Mouse (Mus musculus) intestine, postnatal 0 days (tissue): Measurements from ENCODE around the gene Ubc. TPM values are rescaled to one million over a fixed set of nuclear protein-coding genes. Genes with fewer than 3 reads are reported as not detected.

Experiments
- ATAC-seq: fragments of 200-750 bp; cut with Nextera tagmentation; 2 replicates; pipeline ENCODE4 v1.8.0; 2017; ENCODE audit warnings: mild to moderate bottlenecking, moderate TSS enrichment, moderate library complexity
- H3K27ac ChIP-seq: fragments of 300-500 bp; sonication (generic); 2 replicates; pipeline ENCODE4 v1.5.1; 2014; ENCODE audit warnings: mild to moderate bottlenecking, low read depth, low read length, moderate library complexity
- H3K27me3 ChIP-seq: fragments of 300-500 bp; sonication (generic); replicated peaks from 2 replicates; pipeline ENCODE4 v1.6.1; 2014; ENCODE audit warnings: low read length, mixed read lengths; ENCODE audit not compliant: control insufficient read depth, insufficient read depth
- H3K36me3 ChIP-seq: fragments of 300-500 bp; sonication (generic); 2 replicates; pipeline ENCODE4 v1.6.1; 2014; ENCODE audit warnings: mild to moderate bottlenecking, moderate library complexity; ENCODE audit not compliant: control insufficient read depth, insufficient read depth
- H3K4me1 ChIP-seq: fragments of 300-500 bp; sonication (generic); replicated peaks from 2 replicates; pipeline ENCODE4 v1.6.1; 2014; ENCODE audit warnings: antibody characterized with exemption, low read length, mixed read lengths; ENCODE audit not compliant: control insufficient read depth, insufficient read depth
- H3K4me2 ChIP-seq: fragments of 300-500 bp; sonication (generic); replicated peaks from 2 replicates; pipeline ENCODE4 v1.6.1; 2014; ENCODE audit warnings: low read depth, mild to moderate bottlenecking, moderate library complexity
- H3K4me3 ChIP-seq: fragments of 300-500 bp; sonication (generic); 2 replicates; pipeline ENCODE4 v1.5.1; 2014; ENCODE audit warnings: low read depth, low read length
- H3K9ac ChIP-seq: fragments of 300-500 bp; sonication (generic); 2 replicates; pipeline ENCODE4 v1.6.1; 2014; ENCODE audit warnings: mild to moderate bottlenecking, low read depth, low read length
- H3K9me3 ChIP-seq: fragments of 300-500 bp; sonication (generic); 2 replicates; pipeline ENCODE4 v1.6.1; 2016; ENCODE audit warnings: mixed run types; ENCODE audit not compliant: control insufficient read depth
- CTCF ChIP-seq: sonication (generic); IDR thresholded peaks from 2 replicates; pipeline ENCODE4 v1.5.1; 2016; ENCODE audit warnings: low read depth, mild to moderate bottlenecking, control low read depth, antibody characterized with exemption, moderate library complexity
- WGBS: fragments of 180-500 bp; shearing (Covaris S2); extraction: QIAGEN DNeasy Blood & Tissue Kit; methylation state at CpG from one replicate; pipeline ENCODE4 v1.1.7; 2014; 5-methylcytosine and 5-hydroxymethylcytosine counted together
- polyA plus RNA-seq: library from polyadenylated mRNA; unstranded; fragments of >200 nt; fragmentation: Nextera tagmentation; extraction: Ambion mirVana; gene quantifications from 2 replicates; pipeline ENCODE4 v1.2.1, GENCODE M21; 2015

Ubc gene
- polyA plus RNA-seq, 1 experiment from 2014 or later, result 371 TPM

GRCm38 (mm10) chr5:125364851-125365429, 25.1 kb downstream of the Ubc start:
- Histone ChIP-seq H3K4me1 (no peaks in the 10 kb centered on the region), H3K27ac (no peak overlapping the region), H3K27me3 (no peaks in the 10 kb centered on the region), H3K9ac (no peak overlapping the region), H3K36me3 (no peaks in the 10 kb centered on the region), H3K9me3 (no peaks in the 10 kb centered on the region), H3K4me2 (no peak overlapping the region), H3K4me3 (no peak overlapping the region)
- TF ChIP-seq CTCF, result no peak
- ATAC-seq, result peak; percentile 83
- WGBS, result 46% methylated on average over 4 of the region's 4 CpGs

DNA sequence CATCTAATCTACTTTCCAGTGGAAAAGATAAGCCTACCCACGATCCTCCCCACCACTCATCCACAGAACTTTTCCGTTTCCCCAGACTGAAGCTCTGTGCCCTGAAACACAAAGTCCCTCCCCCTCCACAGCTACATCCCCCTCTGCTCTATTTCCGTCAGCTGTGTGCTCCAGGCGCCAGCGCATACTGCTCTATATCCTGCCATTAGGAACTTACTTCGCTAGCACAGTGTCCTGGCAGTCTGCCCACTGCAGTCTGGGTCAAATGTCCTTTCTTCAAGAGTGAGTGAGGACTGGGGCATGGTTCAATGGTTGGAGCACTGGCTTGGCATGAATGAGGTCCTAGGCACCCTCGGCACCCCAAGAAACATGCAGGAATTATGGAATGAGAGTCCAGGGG, 26.1 kb downstream of the Ubc start:
- no peak overlapping the region for H3K9ac ChIP-seq
- no peak overlapping the region for H3K4me3 ChIP-seq
- 61% methylated on average over 7 of the region's 7 CpGs for WGBS
- H3K4me2 ChIP-seq, result no peak overlapping the region
- H3K4me1 ChIP-seq, result no peaks in the 10 kb centered on the region
- ATAC-seq, result no peak
- no peaks in the 10 kb centered on the region for H3K9me3 ChIP-seq
- H3K27me3 ChIP-seq, result no peaks in the 10 kb centered on the region
- no peaks in the 10 kb centered on the region for H3K36me3 ChIP-seq
- no peak for TF ChIP-seq CTCF
- no peak overlapping the region for H3K27ac ChIP-seq

DNA sequence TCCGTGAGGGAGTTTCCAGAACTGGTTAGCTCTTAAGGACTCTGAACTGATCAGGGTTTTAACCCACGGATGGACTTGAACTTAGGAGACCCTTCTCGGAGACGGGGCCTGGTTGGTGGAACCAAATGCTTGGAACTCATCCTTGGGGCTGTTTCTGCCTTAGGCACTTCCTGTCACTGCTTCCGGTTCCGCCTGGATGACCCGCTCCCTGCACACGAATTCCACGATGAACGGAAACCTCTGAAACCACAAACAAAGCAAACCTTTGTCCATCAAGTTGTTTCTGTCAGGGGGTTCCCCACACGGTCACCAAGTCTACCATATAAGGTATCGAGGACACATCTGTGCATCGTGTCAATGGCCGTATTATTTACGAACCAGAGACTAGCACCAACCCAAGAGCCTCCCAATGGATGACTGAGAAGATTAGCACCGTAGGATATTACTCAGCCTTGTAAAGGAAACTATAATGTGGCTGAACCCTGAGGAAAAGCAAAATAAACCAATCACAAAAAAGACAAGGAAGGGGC, 29.0 kb downstream of the Ubc start:
- H3K27ac ChIP-seq, result no peak overlapping the region
- H3K9me3 ChIP-seq, result no peaks in the 10 kb centered on the region
- 78% methylated on average over 16 of the region's 16 CpGs for WGBS
- no peak for ATAC-seq
- H3K9ac ChIP-seq, result no peak overlapping the region
- no peaks in the 10 kb centered on the region for H3K36me3 ChIP-seq
- TF ChIP-seq CTCF, result no peak
- no peak overlapping the region for H3K4me2 ChIP-seq
- no peak overlapping the region for H3K4me3 ChIP-seq
- H3K27me3 ChIP-seq, result peaks cover 3% of the 10 kb centered on the region; the same call in 1 of the 2 replicates
- H3K4me1 ChIP-seq, result no peaks in the 10 kb centered on the region

GRCm38 (mm10) chr5:125360566-125360965, 29.4 kb downstream of the Ubc start:
- Histone ChIP-seq H3K27me3 (peaks cover 5% of the 10 kb centered on the region; the same call in 1 of the 2 replicates), H3K4me3 (no peak overlapping the region), H3K27ac (no peak overlapping the region), H3K4me2 (no peak overlapping the region), H3K36me3 (no peaks in the 10 kb centered on the region), H3K9ac (no peak overlapping the region), H3K9me3 (no peaks in the 10 kb centered on the region), H3K4me1 (no peaks in the 10 kb centered on the region)
- WGBS, result 59% methylated on average over 9 of the region's 9 CpGs
- TF ChIP-seq CTCF, result no peak
- ATAC-seq, result peak; percentile 48

- no peak overlapping the region for H3K27ac ChIP-seq
- ATAC-seq, result no peak
Observed at GRCm38 (mm10) chr5:125358270-125358608, 31.8 kb downstream of the Ubc start.

GRCm38 (mm10) chr5:125357543-125358269, 32.3 kb downstream of the Ubc start:
- H3K27ac ChIP-seq, result no peak overlapping the region
- ATAC-seq, result no peak

More at GRCm38 (mm10) chr5:125358270-125358608, 31.8 kb downstream of the Ubc start:
- no peaks in the 10 kb centered on the region for H3K9me3 ChIP-seq
- WGBS, result 63% methylated on average over 5 of the region's 5 CpGs
- H3K36me3 ChIP-seq, result no peaks in the 10 kb centered on the region
- H3K4me1 ChIP-seq, result no peaks in the 10 kb centered on the region
- 0 out of 2 replicates have a peak, but pooled peaks have one; percentile 7 for TF ChIP-seq CTCF
- peaks cover 5% of the 10 kb centered on the region; the same call in 1 of the 2 replicates for H3K27me3 ChIP-seq
- H3K9ac ChIP-seq, result no peak overlapping the region
- H3K4me2 ChIP-seq, result no peak overlapping the region
- no peak overlapping the region for H3K4me3 ChIP-seq

More at GRCm38 (mm10) chr5:125357543-125358269, 32.3 kb downstream of the Ubc start:
- no peak overlapping the region for H3K9ac ChIP-seq
- H3K27me3 ChIP-seq, result peaks cover 5% of the 10 kb centered on the region; the same call in 1 of the 2 replicates
- H3K36me3 ChIP-seq, result no peaks in the 10 kb centered on the region
- no peaks in the 10 kb centered on the region for H3K9me3 ChIP-seq
- TF ChIP-seq CTCF, result no peak
- WGBS, result 75% methylated on average over 12 of the region's 12 CpGs
- H3K4me3 ChIP-seq, result no peak overlapping the region
- H3K4me1 ChIP-seq, result no peaks in the 10 kb centered on the region
- no peak overlapping the region for H3K4me2 ChIP-seq
